Mouse (Mus musculus) midbrain, embryonic 14.5 days (tissue): ENCODE measurements at regions not wholly inside any gene's neighbourhood (a gene's known extent, or its start where the extent isn't known, plus 50 kb on each side); places are given as distances from the start of the nearest gene placed in this dataset.
"Not testable (repeated sequence)": the region's sequence is repeated elsewhere in the genome, so short reads cannot be mapped to it uniquely, and the experiment has no call there.

Source experiments
- ATAC-seq: fragments of 200-750 bp; cut with Nextera tagmentation; 2 replicates; pipeline ENCODE4 v1.8.0; 2017; ENCODE audit warnings: moderate number of reproducible peaks, moderate library complexity; ENCODE audit not compliant: low FRiP score, low TSS enrichment
- DNase-seq: peaks from one replicate; pipeline ENCODE4 v3.0.0-alpha.2; 2015
- H3K27ac ChIP-seq: fragments of 300-500 bp; sonication (generic); replicated peaks from 2 replicates; pipeline ENCODE4 v1.5.1; 2014; ENCODE audit warnings: mild to moderate bottlenecking, low read depth, low read length, moderate library complexity
- H3K27me3 ChIP-seq: fragments of 300-500 bp; sonication (generic); 2 replicates; pipeline ENCODE4 v1.6.1; 2014; ENCODE audit warnings: low read length, control low read depth, mixed read lengths; ENCODE audit not compliant: control insufficient read depth, insufficient read depth
- H3K36me3 ChIP-seq: fragments of 300-500 bp; sonication (generic); 2 replicates; pipeline ENCODE4 v1.6.1; 2014; ENCODE audit warnings: low read length, control low read depth; ENCODE audit not compliant: control insufficient read depth, insufficient read depth
- H3K4me1 ChIP-seq: fragments of 300-500 bp; sonication (generic); 2 replicates; pipeline ENCODE4 v1.6.1; 2014; ENCODE audit warnings: mild to moderate bottlenecking, antibody characterized with exemption, low read length, control low read depth; ENCODE audit not compliant: control insufficient read depth, insufficient read depth
- H3K4me2 ChIP-seq: fragments of 300-500 bp; sonication (generic); 2 replicates; pipeline ENCODE4 v1.6.1; 2014; ENCODE audit warnings: mild to moderate bottlenecking, low read length, moderate library complexity
- H3K4me3 ChIP-seq: fragments of 300-500 bp; sonication (generic); replicated peaks from 2 replicates; pipeline ENCODE4 v1.5.1; 2014; ENCODE audit warnings: low read depth, low read length
- H3K9ac ChIP-seq: fragments of 300-500 bp; sonication (generic); replicated peaks from 2 replicates; pipeline ENCODE4 v1.6.1; 2014; ENCODE audit warnings: mild to moderate bottlenecking, low read length, moderate library complexity
- H3K9me3 ChIP-seq: fragments of 300-500 bp; sonication (generic); 2 replicates; pipeline ENCODE4 v1.6.1; 2016; ENCODE audit warnings: low read length, control low read depth, mixed read lengths; ENCODE audit not compliant: control insufficient read depth
- WGBS: fragments of 180-500 bp; shearing (Covaris S2); extraction: QIAGEN DNeasy Blood & Tissue Kit; methylation state at CpG from one replicate; pipeline ENCODE4 v1.1.7; 2014; 5-methylcytosine and 5-hydroxymethylcytosine counted together

- not testable (repeated sequence) for ATAC-seq, H3K4me3 ChIP-seq, DNase-seq, H3K27ac ChIP-seq, H3K9me3 ChIP-seq, H3K9ac ChIP-seq, H3K4me2 ChIP-seq, H3K36me3 ChIP-seq
- 95% methylated on average over 5 of the region's 5 CpGs for WGBS
- H3K27me3 ChIP-seq: peaks cover 33% of the 10 kb centered on the region; the same call in 1 of the 2 replicates
- peaks cover 13% of the 10 kb centered on the region; the same call in 1 of the 2 replicates for H3K4me1 ChIP-seq
Observed at GRCm38 (mm10) chr2:10734337-10734736, 364.0 kb downstream of the Sfmbt2 start.

GRCm38 (mm10) chr2:10736696-10737457, 366.6 kb downstream of the Sfmbt2 start:
- no peak overlapping the region for H3K9ac ChIP-seq
- peaks cover 13% of the 10 kb centered on the region; the same call in 1 of the 2 replicates for H3K4me1 ChIP-seq
- H3K27ac ChIP-seq: 0 out of 2 replicates have a peak overlapping the region, but pooled peaks have one; percentile 9
- H3K36me3 ChIP-seq: no peaks in the 10 kb centered on the region
- H3K9me3 ChIP-seq: no peaks in the 10 kb centered on the region
- DNase-seq (peak; percentile 80), ATAC-seq (peak; percentile 85)
- peaks cover 36% of the 10 kb centered on the region for H3K27me3 ChIP-seq
- 3% methylated on average over 13 of the region's 13 CpGs for WGBS
- H3K4me3 ChIP-seq: peak overlapping the region; percentile 15
- H3K4me2 ChIP-seq: peak overlapping the region; percentile 55

- Histone ChIP-seq H3K4me2 (peak overlapping the region; percentile 55), H3K4me3 (peak overlapping the region; percentile 15), H3K36me3 (no peaks in the 10 kb centered on the region), H3K4me1 (peaks cover 13% of the 10 kb centered on the region; the same call in 1 of the 2 replicates), H3K27me3 (peaks cover 34% of the 10 kb centered on the region), H3K9ac (no peak overlapping the region), H3K27ac (no peak overlapping the region), H3K9me3 (no peaks in the 10 kb centered on the region)
- DNase-seq (peak; percentile 79), ATAC-seq (peak; percentile 86)
- 20% methylated on average over 9 of the region's 9 CpGs for WGBS
Observed at GRCm38 (mm10) chr2:10737458-10737775, 367.1 kb downstream of the Sfmbt2 start.

- Histone ChIP-seq H3K4me1 (no peaks in the 10 kb centered on the region), H3K9ac (no peak overlapping the region), H3K27ac (no peak overlapping the region), H3K4me2 (no peak overlapping the region), H3K36me3 (no peaks in the 10 kb centered on the region), H3K27me3 (peaks cover 10% of the 10 kb centered on the region), H3K4me3 (no peak overlapping the region), H3K9me3 (no peaks in the 10 kb centered on the region)
- ATAC-seq: no peak
- no peak for DNase-seq
- WGBS: 90% methylated on average over 7 of the region's 7 CpGs
Observed at GRCm38 (mm10) chr2:10745127-10745526, 374.8 kb downstream of the Sfmbt2 start.

- H3K27ac ChIP-seq: no peak overlapping the region
- ATAC-seq (no peak), DNase-seq (no peak)
- no peaks in the 10 kb centered on the region for H3K36me3 ChIP-seq
- H3K4me1 ChIP-seq: 0 out of 2 replicates have a peak, but pooled peaks cover 2% of the 10 kb centered on the region
- H3K9ac ChIP-seq: no peak overlapping the region
- H3K4me3 ChIP-seq: no peak overlapping the region
- no peaks in the 10 kb centered on the region for H3K9me3 ChIP-seq
- 64% methylated on average over 3 of the region's 3 CpGs for WGBS
- no peaks in the 10 kb centered on the region for H3K27me3 ChIP-seq
- no peak overlapping the region for H3K4me2 ChIP-seq
Observed at GRCm38 (mm10) chr2:10755375-10755774, 385.1 kb downstream of the Sfmbt2 start.

GRCm38 (mm10) chr2:10757202-10757840, 387.0 kb downstream of the Sfmbt2 start:
- Histone ChIP-seq H3K36me3 (no peaks in the 10 kb centered on the region), H3K27ac (no peak overlapping the region), H3K4me1 (0 out of 2 replicates have a peak, but pooled peaks cover 2% of the 10 kb centered on the region), H3K9ac (no peak overlapping the region), H3K4me3 (no peak overlapping the region), H3K4me2 (no peak overlapping the region), H3K27me3 (no peaks in the 10 kb centered on the region), H3K9me3 (no peaks in the 10 kb centered on the region)
- peak; percentile 62 for ATAC-seq
- peak; percentile 52 for DNase-seq
- 18% methylated on average over 8 of the region's 8 CpGs for WGBS

GRCm38 (mm10) chr2:10757886-10758285, 387.6 kb downstream of the Sfmbt2 start:
- ATAC-seq (no peak), DNase-seq (no peak)
- WGBS: 36% methylated on average over 1 of the region's 1 CpGs
- H3K27ac ChIP-seq: no peak overlapping the region
- H3K9ac ChIP-seq: no peak overlapping the region
- 0 out of 2 replicates have a peak, but pooled peaks cover 2% of the 10 kb centered on the region for H3K4me1 ChIP-seq
- no peak overlapping the region for H3K4me2 ChIP-seq
- no peaks in the 10 kb centered on the region for H3K27me3 ChIP-seq
- no peak overlapping the region for H3K4me3 ChIP-seq
- no peaks in the 10 kb centered on the region for H3K36me3 ChIP-seq
- H3K9me3 ChIP-seq: no peaks in the 10 kb centered on the region

GRCm38 (mm10) chr2:10762236-10762635, 391.9 kb downstream of the Sfmbt2 start:
- 0 out of 2 replicates have a peak, but pooled peaks cover 2% of the 10 kb centered on the region for H3K4me1 ChIP-seq
- H3K36me3 ChIP-seq: no peaks in the 10 kb centered on the region
- no peak overlapping the region for H3K27ac ChIP-seq
- no peak overlapping the region for H3K9ac ChIP-seq
- 84% methylated on average over 4 of the region's 4 CpGs for WGBS
- no peak overlapping the region for H3K4me2 ChIP-seq
- H3K27me3 ChIP-seq: no peaks in the 10 kb centered on the region
- no peak for DNase-seq
- ATAC-seq: no peak
- H3K9me3 ChIP-seq: no peaks in the 10 kb centered on the region
- no peak overlapping the region for H3K4me3 ChIP-seq
